Mouse (Mus musculus): ENCODE measurements around the gene Gm11099. TPM values are rescaled to one million over a fixed set of nuclear protein-coding genes. Genes with fewer than 3 reads are reported as not detected.

The Gm11099 gene
- polyA plus RNA-seq, 1 experiment from 2014 or later, result not detected

DNA sequence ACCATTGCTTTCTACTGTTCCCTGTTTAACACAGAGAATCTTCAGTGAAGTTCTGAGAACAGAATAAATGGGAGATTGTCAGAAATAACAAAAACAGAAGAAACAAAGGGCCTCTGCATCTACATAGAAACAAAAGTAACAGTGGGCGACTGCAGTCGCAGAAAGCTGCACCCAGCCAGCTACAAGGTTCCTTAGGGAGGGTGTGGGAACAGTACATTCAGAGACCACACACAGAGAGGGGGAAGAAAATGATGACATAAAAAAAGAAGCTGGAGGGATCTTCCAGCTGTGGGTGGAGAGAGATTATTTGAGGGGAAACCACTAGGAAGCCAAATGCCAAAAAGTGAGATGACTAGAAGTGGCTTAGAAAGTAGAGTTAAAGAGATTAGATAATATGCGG is 20.6 kb downstream of the Gm11099 start:
- Histone ChIP-seq H3K36me3 (ENCODE audit: control insufficient read depth, insufficient read depth, low read length) (no peaks in the 10 kb centered on the region), H3K9ac (replicated peaks; ENCODE audit: low read depth, low read length) (no peak overlapping the region), H3K9me3 (ENCODE audit: control insufficient read depth, low read depth, low read length) (no peaks in the 10 kb centered on the region), H3K27ac (ENCODE audit: low read length) (no peak overlapping the region), H3K27me3 (ENCODE audit: control insufficient read depth, insufficient read depth, low read length) (no peaks in the 10 kb centered on the region), H3K4me2 (replicated peaks; ENCODE audit: low read depth, low read length) (no peak overlapping the region), H3K4me3 (ENCODE audit: low read depth, low read length) (no peak overlapping the region), H3K4me1 (ENCODE audit: control insufficient read depth, insufficient read depth, low read length) (no peaks in the 10 kb centered on the region)
- no peak for ATAC-seq (ENCODE audit: insufficient number of reproducible peaks, insufficient read depth, low FRiP score, low read depth)
- 32% methylated on average over 3 of the region's 3 CpGs for WGBS

- H3K27me3 ChIP-seq (ENCODE audit: control insufficient read depth, insufficient read depth, low read length), result no peaks in the 10 kb centered on the region
- WGBS, result 62% methylated on average over 4 of the region's 4 CpGs
- no peak for ATAC-seq (ENCODE audit: insufficient number of reproducible peaks, insufficient read depth, low FRiP score, low read depth)
- H3K9ac ChIP-seq (replicated peaks; ENCODE audit: low read depth, low read length), result no peak overlapping the region
- H3K4me3 ChIP-seq (ENCODE audit: low read depth, low read length), result no peak overlapping the region
- no peak overlapping the region for H3K4me2 ChIP-seq (replicated peaks; ENCODE audit: low read depth, low read length)
- H3K4me1 ChIP-seq (ENCODE audit: control insufficient read depth, insufficient read depth, low read length), result no peaks in the 10 kb centered on the region
- no peak overlapping the region for H3K27ac ChIP-seq (ENCODE audit: low read length)
- H3K36me3 ChIP-seq (ENCODE audit: control insufficient read depth, insufficient read depth, low read length), result no peaks in the 10 kb centered on the region
- no peaks in the 10 kb centered on the region for H3K9me3 ChIP-seq (ENCODE audit: control insufficient read depth, low read depth, low read length)
These were observed 45.8 kb downstream of the Gm11099 start for GRCm38 (mm10) chr2:58905057-58905456.

DNA sequence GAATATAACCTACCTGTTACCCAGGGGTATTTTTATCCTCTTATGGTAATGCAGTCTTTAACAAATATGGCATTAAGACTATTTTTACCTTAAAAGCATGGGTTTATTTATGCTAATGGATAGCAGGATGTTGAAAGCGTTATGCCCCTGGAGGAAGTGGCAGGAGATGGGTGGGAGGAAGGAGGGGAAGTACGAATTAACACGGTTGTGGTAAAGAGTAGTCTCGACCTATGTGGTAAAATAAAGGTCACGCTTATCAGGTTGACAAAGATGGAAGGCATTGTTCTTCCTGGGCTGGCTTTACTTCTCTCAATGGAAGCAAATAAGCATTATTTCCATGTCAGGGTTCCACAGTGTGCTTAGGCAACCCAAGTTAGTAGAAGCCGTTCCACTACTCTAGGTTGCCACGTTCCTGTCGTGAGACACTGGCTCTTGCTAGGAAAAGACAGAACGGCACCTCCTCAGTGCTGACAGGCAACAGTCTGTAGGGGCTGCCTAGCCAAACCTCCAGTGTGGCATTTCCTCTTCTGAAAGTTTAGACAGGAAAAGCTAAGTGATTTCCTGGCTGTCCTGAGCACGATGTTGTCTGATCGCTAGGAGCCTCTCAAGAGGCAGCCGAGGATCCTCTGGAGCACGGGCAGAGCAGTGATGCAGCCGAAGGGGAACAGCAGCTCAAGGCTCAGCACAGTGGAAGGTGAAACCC is 47.7 kb downstream of the Gm11099 start:
- Histone ChIP-seq H3K9me3 (ENCODE audit: control insufficient read depth, low read depth, low read length) (no peaks in the 10 kb centered on the region), H3K4me1 (ENCODE audit: control insufficient read depth, insufficient read depth, low read length) (no peaks in the 10 kb centered on the region), H3K4me2 (replicated peaks; ENCODE audit: low read depth, low read length) (no peak overlapping the region), H3K9ac (replicated peaks; ENCODE audit: low read depth, low read length) (no peak overlapping the region), H3K4me3 (ENCODE audit: low read depth, low read length) (no peak overlapping the region), H3K27me3 (ENCODE audit: control insufficient read depth, insufficient read depth, low read length) (no peaks in the 10 kb centered on the region), H3K36me3 (ENCODE audit: control insufficient read depth, insufficient read depth, low read length) (no peaks in the 10 kb centered on the region), H3K27ac (ENCODE audit: low read length) (no peak overlapping the region)
- 38% methylated on average over 14 of the region's 14 CpGs for WGBS
- no peak for ATAC-seq (ENCODE audit: insufficient number of reproducible peaks, insufficient read depth, low FRiP score, low read depth)

- no peak overlapping the region for H3K27ac ChIP-seq (ENCODE audit: low read length)
- WGBS, result 96% methylated on average over 9 of the region's 9 CpGs
- no peak overlapping the region for H3K4me2 ChIP-seq (replicated peaks; ENCODE audit: low read depth, low read length)
- no peak for ATAC-seq (ENCODE audit: insufficient number of reproducible peaks, insufficient read depth, low FRiP score, low read depth)
- H3K9ac ChIP-seq (replicated peaks; ENCODE audit: low read depth, low read length), result no peak overlapping the region
- H3K27me3 ChIP-seq (ENCODE audit: control insufficient read depth, insufficient read depth, low read length), result no peaks in the 10 kb centered on the region
- H3K9me3 ChIP-seq (ENCODE audit: control insufficient read depth, low read depth, low read length), result no peaks in the 10 kb centered on the region
- no peak overlapping the region for H3K4me3 ChIP-seq (ENCODE audit: low read depth, low read length)
- no peaks in the 10 kb centered on the region for H3K36me3 ChIP-seq (ENCODE audit: control insufficient read depth, insufficient read depth, low read length)
- H3K4me1 ChIP-seq (ENCODE audit: control insufficient read depth, insufficient read depth, low read length), result no peaks in the 10 kb centered on the region
These were observed 53.1 kb downstream of the Gm11099 start for GRCm38 (mm10) chr2:58912339-58912738.

GRCm38 (mm10) chr2:58918351-58918750 is 59.1 kb downstream of the Gm11099 start:
- WGBS, result 45% methylated on average over 4 of the region's 4 CpGs
- Histone ChIP-seq H3K27me3 (ENCODE audit: control insufficient read depth, insufficient read depth, low read length) (no peaks in the 10 kb centered on the region), H3K4me1 (ENCODE audit: control insufficient read depth, insufficient read depth, low read length) (no peaks in the 10 kb centered on the region), H3K9ac (replicated peaks; ENCODE audit: low read depth, low read length) (no peak overlapping the region), H3K27ac (ENCODE audit: low read length) (no peak overlapping the region), H3K9me3 (ENCODE audit: control insufficient read depth, low read depth, low read length) (no peaks in the 10 kb centered on the region), H3K4me2 (replicated peaks; ENCODE audit: low read depth, low read length) (no peak overlapping the region), H3K4me3 (ENCODE audit: low read depth, low read length) (no peak overlapping the region), H3K36me3 (ENCODE audit: control insufficient read depth, insufficient read depth, low read length) (no peaks in the 10 kb centered on the region)
- ATAC-seq (ENCODE audit: insufficient number of reproducible peaks, insufficient read depth, low FRiP score, low read depth), result no peak

DNA sequence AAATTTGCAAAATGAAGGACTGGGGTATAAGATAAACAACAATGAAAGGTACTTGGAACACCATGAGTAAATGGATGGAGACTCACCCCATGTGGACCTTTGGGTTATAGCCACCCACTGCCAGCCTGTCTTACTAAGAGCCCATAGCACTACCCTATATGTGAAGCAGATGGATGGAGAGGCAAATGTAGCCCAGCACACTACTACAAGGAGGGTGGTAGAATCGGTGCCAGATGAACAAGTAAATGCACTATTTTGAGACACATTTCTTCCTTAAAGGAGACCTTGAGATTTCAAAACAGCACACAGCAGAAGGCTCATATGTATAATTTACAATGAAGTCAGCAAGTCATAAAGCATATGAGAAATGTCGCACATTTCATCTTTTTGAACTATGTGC is 66.3 kb downstream of the Gm11099 start:
- no peak overlapping the region for H3K4me3 ChIP-seq (ENCODE audit: low read depth, low read length)
- no peak overlapping the region for H3K9ac ChIP-seq (replicated peaks; ENCODE audit: low read depth, low read length)
- no peaks in the 10 kb centered on the region for H3K27me3 ChIP-seq (ENCODE audit: control insufficient read depth, insufficient read depth, low read length)
- 93% methylated on average over 2 of the region's 2 CpGs for WGBS
- no peak overlapping the region for H3K27ac ChIP-seq (ENCODE audit: low read length)
- no peak for ATAC-seq (ENCODE audit: insufficient number of reproducible peaks, insufficient read depth, low FRiP score, low read depth)
- H3K36me3 ChIP-seq (ENCODE audit: control insufficient read depth, insufficient read depth, low read length), result no peaks in the 10 kb centered on the region
- no peaks in the 10 kb centered on the region for H3K9me3 ChIP-seq (ENCODE audit: control insufficient read depth, low read depth, low read length)
- H3K4me1 ChIP-seq (ENCODE audit: control insufficient read depth, insufficient read depth, low read length), result no peaks in the 10 kb centered on the region
- no peak overlapping the region for H3K4me2 ChIP-seq (replicated peaks; ENCODE audit: low read depth, low read length)

GRCm38 (mm10) chr2:58941361-58941760 is 82.1 kb downstream of the Gm11099 start:
- Histone ChIP-seq H3K36me3 (ENCODE audit: control insufficient read depth, insufficient read depth, low read length) (no peaks in the 10 kb centered on the region), H3K9ac (replicated peaks; ENCODE audit: low read depth, low read length) (no peak overlapping the region), H3K4me1 (ENCODE audit: control insufficient read depth, insufficient read depth, low read length) (no peaks in the 10 kb centered on the region), H3K4me2 (replicated peaks; ENCODE audit: low read depth, low read length) (no peak overlapping the region), H3K27ac (ENCODE audit: low read length) (no peak overlapping the region), H3K27me3 (ENCODE audit: control insufficient read depth, insufficient read depth, low read length) (no peaks in the 10 kb centered on the region), H3K4me3 (ENCODE audit: low read depth, low read length) (no peak overlapping the region), H3K9me3 (ENCODE audit: control insufficient read depth, low read depth, low read length) (no peaks in the 10 kb centered on the region)
- ATAC-seq (ENCODE audit: insufficient number of reproducible peaks, insufficient read depth, low FRiP score, low read depth), result no peak
- WGBS, result 78% methylated on average over 4 of the region's 4 CpGs

- no peak overlapping the region for H3K4me3 ChIP-seq (ENCODE audit: low read depth, low read length)
- no peaks in the 10 kb centered on the region for H3K27me3 ChIP-seq (ENCODE audit: control insufficient read depth, insufficient read depth, low read length)
- no peaks in the 10 kb centered on the region for H3K9me3 ChIP-seq (ENCODE audit: control insufficient read depth, low read depth, low read length)
- no peak overlapping the region for H3K9ac ChIP-seq (replicated peaks; ENCODE audit: low read depth, low read length)
- WGBS, result 83% methylated on average over 7 of the region's 7 CpGs
- no peak overlapping the region for H3K4me2 ChIP-seq (replicated peaks; ENCODE audit: low read depth, low read length)
- no peaks in the 10 kb centered on the region for H3K36me3 ChIP-seq (ENCODE audit: control insufficient read depth, insufficient read depth, low read length)
- no peak overlapping the region for H3K27ac ChIP-seq (ENCODE audit: low read length)
- 0 out of 2 replicates have a peak, but pooled peaks cover 2% of the 10 kb centered on the region for H3K4me1 ChIP-seq (ENCODE audit: control insufficient read depth, insufficient read depth, low read length)
- ATAC-seq (ENCODE audit: insufficient number of reproducible peaks, insufficient read depth, low FRiP score, low read depth), result no peak
These were observed 89.6 kb downstream of the Gm11099 start for GRCm38 (mm10) chr2:58948796-58949195.

- Histone ChIP-seq H3K4me1 (ENCODE audit: control insufficient read depth, insufficient read depth, low read length) (no peaks in the 10 kb centered on the region), H3K4me3 (ENCODE audit: low read depth, low read length) (no peak overlapping the region), H3K27ac (ENCODE audit: low read length) (no peak overlapping the region), H3K4me2 (replicated peaks; ENCODE audit: low read depth, low read length) (no peak overlapping the region), H3K9me3 (ENCODE audit: control insufficient read depth, low read depth, low read length) (no peaks in the 10 kb centered on the region), H3K9ac (replicated peaks; ENCODE audit: low read depth, low read length) (no peak overlapping the region), H3K36me3 (ENCODE audit: control insufficient read depth, insufficient read depth, low read length) (no peaks in the 10 kb centered on the region), H3K27me3 (ENCODE audit: control insufficient read depth, insufficient read depth, low read length) (no peaks in the 10 kb centered on the region)
- ATAC-seq (ENCODE audit: insufficient number of reproducible peaks, insufficient read depth, low FRiP score, low read depth), result no peak
- 87% methylated on average over 3 of the region's 3 CpGs for WGBS
These were observed 92.9 kb downstream of the Gm11099 start for GRCm38 (mm10) chr2:58952101-58952500.

All from stomach, embryonic 14.5 days (tissue).